Mouse (Mus musculus): ENCODE results near the gene Zfp831. TPM values are rescaled to one million over a fixed set of nuclear protein-coding genes. Genes with fewer than 3 reads are reported as not detected.

Zfp831 gene
- total and polyA plus RNA-seq, 3 experiments, result 0.03 to 0.12 (median 0.10) TPM

DNA sequence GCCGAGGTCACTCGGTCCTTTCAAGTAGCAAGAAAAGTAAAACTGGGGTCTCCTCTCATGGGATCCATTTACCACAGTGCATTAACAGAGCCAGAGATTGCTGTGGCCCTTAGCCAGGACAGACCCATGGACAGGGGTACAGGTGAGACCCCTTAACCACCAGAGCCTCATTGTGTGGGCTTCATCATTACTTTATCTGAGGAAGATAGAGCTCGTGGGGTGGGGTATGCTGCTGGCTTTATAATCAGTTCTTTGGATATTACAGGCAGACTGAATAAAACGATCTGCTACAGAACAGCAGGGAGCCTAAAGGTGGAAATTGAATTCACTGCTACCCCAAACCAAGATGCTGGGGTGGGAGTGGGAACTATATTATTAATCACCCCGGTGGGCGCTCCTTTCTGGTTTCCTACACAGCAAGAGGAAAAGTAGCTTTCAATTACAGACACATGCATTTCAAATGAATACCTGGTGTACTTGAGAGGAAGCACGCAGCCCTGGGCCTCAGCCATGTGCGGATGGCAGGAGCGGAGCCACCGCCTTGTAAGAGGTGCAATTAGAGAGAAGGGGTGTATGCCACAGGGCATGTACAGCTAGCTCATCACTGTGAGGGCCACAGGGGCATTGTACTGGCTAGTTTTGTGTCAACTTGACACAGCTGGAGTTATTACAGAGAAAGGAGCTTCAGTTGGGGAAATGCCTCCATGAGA, 83.9 kb downstream of the Zfp831 start:
- no peak for DNase-seq

- DNase-seq, result no peak
Measured at GRCm38 (mm10) chr2:174731939-174732338, 88.6 kb downstream of the Zfp831 start.

DNA sequence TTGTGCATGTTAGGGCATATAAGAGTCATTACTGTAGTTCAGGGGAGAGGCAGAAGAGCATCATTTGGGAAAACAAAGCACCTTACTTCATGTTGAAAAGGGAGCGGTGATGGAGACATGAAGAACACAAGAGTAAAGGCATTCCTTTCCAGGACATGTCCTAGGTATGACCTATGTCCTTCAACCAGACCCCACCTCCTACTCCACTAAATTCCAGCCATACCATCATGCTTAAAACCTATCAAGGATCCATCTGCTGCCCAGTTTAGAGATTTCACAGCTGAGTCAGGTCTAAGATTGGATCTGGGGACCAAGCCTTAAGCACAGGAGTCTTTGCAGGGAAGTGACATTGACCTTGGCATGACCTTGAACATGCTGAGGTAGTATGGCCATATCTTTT, 91.9 kb downstream of the Zfp831 start:
- no peak for DNase-seq

DNA sequence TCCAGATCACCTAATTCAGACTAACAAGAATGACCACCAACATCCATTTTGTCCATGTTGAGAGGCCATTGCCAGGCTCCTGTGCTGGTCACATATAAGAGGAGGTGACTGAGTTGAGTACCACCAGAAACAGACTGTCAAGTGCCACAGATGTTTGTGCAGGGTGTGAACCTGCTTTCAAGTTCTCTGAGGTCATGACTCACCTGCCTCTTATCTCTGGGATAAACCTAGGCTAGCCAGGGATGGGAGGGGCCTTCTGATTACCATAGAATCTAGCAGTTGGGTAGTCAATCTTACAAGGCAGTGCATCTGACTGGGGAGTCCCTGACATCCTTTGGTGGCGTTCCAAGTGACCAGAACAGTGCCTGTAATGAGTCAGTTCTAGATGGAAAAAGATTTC, 103.8 kb downstream of the Zfp831 start:
- DNase-seq, result no peak

DNA sequence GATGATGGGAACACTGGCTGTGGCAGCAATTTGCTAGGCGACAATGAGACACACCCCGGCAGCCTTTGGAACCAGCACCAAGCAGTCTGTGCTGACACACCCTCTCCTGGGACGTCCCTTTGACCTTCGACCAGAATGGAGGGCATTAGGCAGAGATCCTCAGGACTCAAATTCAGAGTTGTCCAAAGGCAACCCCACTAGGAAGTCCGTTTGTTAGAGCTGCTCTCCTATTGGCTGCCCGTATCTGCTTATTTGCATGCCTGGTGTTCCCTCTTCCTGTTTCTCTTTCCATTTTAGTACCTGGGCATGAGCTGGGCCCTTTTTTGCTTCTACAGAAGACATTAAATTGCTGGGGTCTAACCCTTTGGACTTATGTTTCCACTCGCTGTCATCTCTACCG, 105.0 kb downstream of the Zfp831 start:
- no peak for DNase-seq

GRCm38 (mm10) chr2:174753197-174753596, 109.9 kb downstream of the Zfp831 start:
- DNase-seq, result no peak

DNA sequence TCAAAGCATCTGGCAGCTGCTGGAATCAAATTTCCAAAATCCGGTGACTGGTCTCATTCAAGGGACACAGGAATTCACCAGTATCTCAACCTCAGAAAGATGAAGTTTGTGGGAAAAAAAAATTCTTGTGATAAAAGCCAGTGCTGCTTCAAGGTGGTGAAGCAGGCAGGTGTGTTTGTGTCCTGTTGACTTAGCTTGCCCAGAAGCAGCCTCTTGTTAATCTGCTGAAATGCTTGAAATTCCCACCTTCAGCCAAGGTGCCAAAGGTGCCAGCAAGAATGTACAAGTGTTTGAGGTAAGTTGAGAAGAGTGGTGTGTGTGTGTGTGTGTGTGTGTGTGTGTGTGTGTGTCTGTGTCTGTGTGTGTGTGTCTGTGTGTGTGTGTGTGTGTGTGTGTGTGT, 110.9 kb downstream of the Zfp831 start:
- no peak for DNase-seq

GRCm38 (mm10) chr2:174759189-174759588, 115.9 kb downstream of the Zfp831 start:
- no peak for DNase-seq

Other genes with a start within 250 kb of the Zfp831 start
- 10 to 100 TPM; 48.8 to 58.7 TPM for gene Nelfcd, start 227.7 kb upstream of the Zfp831 start, total RNA-seq (2021)
- gene Nelfcd, start 227.7 kb upstream of the Zfp831 start, polyA plus RNA-seq (2012; rRNA removed), result 74.1 and 81.2 TPM in 2 replicates
- 100 to 1,000 TPM; 189 to 272 TPM for gene Ctsz, start 204.5 kb upstream of the Zfp831 start, total RNA-seq (2021)
- 221 and 303 TPM in 2 replicates for gene Ctsz, start 204.5 kb upstream of the Zfp831 start, polyA plus RNA-seq (2012; rRNA removed)
- gene Tubb1, start 192.8 kb upstream of the Zfp831 start, total RNA-seq (2021), result 1 to 10 TPM in 1 of 2 experiments, under 1 TPM in 1; 0.61 to 1.1 TPM
- gene Tubb1, start 192.8 kb upstream of the Zfp831 start, polyA plus RNA-seq (2012; rRNA removed), result 0.28 and 0.66 TPM in 2 replicates
- gene Atp5e, start 179.4 kb upstream of the Zfp831 start, total RNA-seq (2021), result 100 to 1,000 TPM; 289 to 654 TPM
- gene Atp5e, start 179.4 kb upstream of the Zfp831 start, polyA plus RNA-seq (2012; rRNA removed), result 402 and 484 TPM in 2 replicates
- 100 to 1,000 TPM; 120 to 137 TPM for gene Prelid3b, start 170.5 kb upstream of the Zfp831 start, total RNA-seq (2021)
- gene Prelid3b, start 170.5 kb upstream of the Zfp831 start, polyA plus RNA-seq (2012; rRNA removed), result 33.9 and 39.0 TPM in 2 replicates
- gene Edn3, start 117.1 kb downstream of the Zfp831 start, total RNA-seq (2021), result 10 to 100 TPM; 16.8 to 27.1 TPM
- 5.7 and 5.9 TPM in 2 replicates for gene Edn3, start 117.1 kb downstream of the Zfp831 start, polyA plus RNA-seq (2012; rRNA removed)